Mouse (Mus musculus) megakaryocyte, embryonic 14.5 days (primary cell): ENCODE results near the gene Arhgap44. TPM values are rescaled to one million over a fixed set of nuclear protein-coding genes. Genes with fewer than 3 reads are reported as not detected.

Source experiments
- H3K27me3 ChIP-seq: replicated peaks from 2 replicates; pipeline ENCODE3; 2012; ENCODE audit warnings: inconsistent platforms
- H3K36me3 ChIP-seq: replicated peaks from 2 replicates; pipeline ENCODE3; 2012; ENCODE audit warnings: low read length, inconsistent platforms, mixed read lengths
- H3K4me1 ChIP-seq: 2 replicates; pipeline ENCODE4 v1.6.1; 2012; ENCODE audit warnings: inconsistent platforms
- H3K4me3 ChIP-seq: replicated peaks from 2 replicates; pipeline ENCODE3; 2012; ENCODE audit warnings: moderate library complexity, mild to moderate bottlenecking, inconsistent platforms
- H3K9me3 ChIP-seq: 2 replicates; pipeline ENCODE4 v1.6.1; 2012; ENCODE audit warnings: inconsistent platforms
- FLI1 ChIP-seq: IDR thresholded peaks from 2 replicates; pipeline ENCODE4 v1.6.1; 2012; ENCODE audit warnings: low read length, inconsistent platforms, mixed read lengths
- GATA1 ChIP-seq: IDR thresholded peaks from 3 replicates; pipeline ENCODE4 v1.6.1; 2012; ENCODE audit warnings: mixed read lengths, low read length, inconsistent platforms, borderline replicate concordance
- polyA plus RNA-seq: library from polyadenylated mRNA; stranded (reverse); fragments of >175 nt; gene quantifications from 2 replicates; pipeline ENCODE4 v1.2.3, GENCODE M21; 2012; ENCODE audit warnings: low replicate concordance; ENCODE audit not compliant: insufficient read depth

Arhgap44 gene
- polyA plus RNA-seq, 1 experiment = 0.03 TPM

DNA sequence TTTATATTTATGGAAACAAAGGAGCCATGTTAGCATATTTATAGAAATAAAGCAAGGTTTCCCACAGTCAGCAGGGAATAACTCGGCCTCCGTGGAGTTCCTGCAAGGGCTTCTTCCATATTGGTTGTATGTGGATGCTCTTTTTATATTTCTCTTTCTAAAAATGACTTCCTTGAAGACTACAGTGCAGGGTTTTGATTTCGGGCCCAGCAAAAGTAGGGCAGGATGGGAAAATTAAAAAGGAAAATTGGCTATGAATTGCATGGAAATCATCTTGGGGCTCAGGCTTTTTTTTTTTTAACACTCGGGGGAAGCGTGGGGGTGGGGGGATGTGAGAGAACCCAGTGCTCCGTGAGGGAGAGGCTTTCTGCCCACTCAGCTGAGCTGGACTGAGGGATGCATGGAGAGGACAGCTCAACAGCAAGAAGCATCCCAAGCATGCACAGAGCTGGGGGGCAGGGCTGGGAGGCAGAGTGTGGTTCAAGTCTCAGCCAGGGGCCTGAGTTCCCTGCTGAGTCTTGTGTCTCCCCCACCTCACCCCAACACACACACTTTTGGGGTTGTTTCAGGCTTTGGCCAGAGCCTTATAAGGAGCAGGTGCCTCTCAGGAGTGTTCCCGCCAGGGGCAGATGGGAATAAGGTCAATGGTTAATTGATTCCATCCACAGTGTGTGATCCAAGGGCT is 104.4 kb downstream of the Arhgap44 start:
- Histone ChIP-seq H3K4me3 (no peak overlapping the region), H3K4me1 (peaks cover 21% of the 10 kb centered on the region), H3K36me3 (no peaks in the 10 kb centered on the region), H3K27me3 (peaks cover 16% of the 10 kb centered on the region), H3K9me3 (no peaks in the 10 kb centered on the region)
- TF ChIP-seq FLI1 = no peak
- no peak for TF ChIP-seq GATA1

DNA sequence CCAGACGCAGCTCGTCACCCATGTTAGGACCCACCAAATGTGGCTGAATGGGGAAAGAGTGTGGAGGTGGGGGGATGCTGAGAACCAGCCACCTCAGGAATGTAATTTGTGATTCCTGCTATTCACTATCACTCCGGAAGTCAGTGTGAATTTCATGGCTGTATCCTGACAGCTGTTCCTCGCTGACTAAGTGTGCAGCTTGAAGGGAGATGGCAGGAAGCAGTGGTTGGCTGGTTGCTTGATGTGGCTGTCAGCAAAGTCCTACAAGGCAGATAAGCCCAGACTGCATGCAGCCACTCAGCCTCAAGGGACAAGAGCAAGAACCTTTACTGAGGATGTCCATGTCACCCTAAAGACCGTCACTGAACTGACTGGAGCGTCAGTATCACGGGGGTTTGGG is 107.2 kb downstream of the Arhgap44 start:
- peak overlapping the region; percentile 59 for H3K4me3 ChIP-seq
- H3K36me3 ChIP-seq = no peaks in the 10 kb centered on the region
- no peaks in the 10 kb centered on the region for H3K9me3 ChIP-seq
- TF ChIP-seq FLI1 (no peak), GATA1 (no peak)
- H3K4me1 ChIP-seq = peaks cover 23% of the 10 kb centered on the region
- H3K27me3 ChIP-seq = peaks cover 23% of the 10 kb centered on the region

DNA sequence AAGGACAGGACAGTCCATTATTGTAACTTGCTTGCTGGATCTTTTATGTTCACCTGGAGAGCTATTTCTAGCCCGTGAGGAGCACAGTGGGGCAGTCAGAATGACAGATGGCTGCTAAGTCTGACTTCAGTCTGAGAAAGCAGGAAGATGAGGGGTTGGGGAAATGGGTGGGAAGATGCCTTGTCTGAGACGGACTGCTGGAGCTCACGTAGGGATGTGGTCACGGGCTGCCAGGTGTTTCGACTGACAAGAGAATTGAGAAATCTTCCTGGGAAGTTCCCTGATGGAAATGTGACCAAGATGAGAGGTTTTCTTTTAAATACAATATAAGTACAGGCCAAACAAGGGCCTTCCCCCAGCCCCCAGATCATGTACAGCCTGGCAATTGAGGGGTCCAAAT is 108.5 kb downstream of the Arhgap44 start:
- peaks cover 23% of the 10 kb centered on the region for H3K4me1 ChIP-seq
- peaks cover under 1% of the 10 kb centered on the region; the same call in 1 of the 2 replicates for H3K9me3 ChIP-seq
- no peak for TF ChIP-seq FLI1
- no peak for TF ChIP-seq GATA1
- peaks cover 21% of the 10 kb centered on the region for H3K27me3 ChIP-seq
- no peak overlapping the region for H3K4me3 ChIP-seq
- no peaks in the 10 kb centered on the region for H3K36me3 ChIP-seq

DNA sequence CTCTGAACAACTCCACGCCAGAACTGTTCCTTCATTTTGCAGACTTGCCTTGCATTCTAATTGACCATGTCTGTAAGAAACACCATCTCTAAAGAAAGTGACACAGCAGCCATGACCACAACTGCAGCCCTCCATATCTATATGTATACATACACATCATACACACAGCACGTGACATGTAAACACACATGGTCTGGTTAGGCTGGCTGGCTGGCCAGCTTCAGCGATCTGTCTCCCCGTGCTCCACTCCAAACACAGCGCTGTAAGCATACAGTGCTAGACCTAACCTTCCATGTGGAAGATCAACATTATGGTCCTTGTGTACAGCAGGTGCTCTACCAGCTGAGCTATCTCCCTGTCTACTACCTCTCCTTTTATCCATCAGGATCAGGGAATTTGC is 111.9 kb downstream of the Arhgap44 start:
- H3K36me3 ChIP-seq = no peaks in the 10 kb centered on the region
- H3K4me3 ChIP-seq = no peak overlapping the region
- no peak for TF ChIP-seq GATA1
- TF ChIP-seq FLI1 = no peak
- H3K4me1 ChIP-seq = peaks cover 14% of the 10 kb centered on the region
- peaks cover 7% of the 10 kb centered on the region; the same call in 1 of the 2 replicates for H3K9me3 ChIP-seq
- H3K27me3 ChIP-seq = peaks cover 16% of the 10 kb centered on the region

DNA sequence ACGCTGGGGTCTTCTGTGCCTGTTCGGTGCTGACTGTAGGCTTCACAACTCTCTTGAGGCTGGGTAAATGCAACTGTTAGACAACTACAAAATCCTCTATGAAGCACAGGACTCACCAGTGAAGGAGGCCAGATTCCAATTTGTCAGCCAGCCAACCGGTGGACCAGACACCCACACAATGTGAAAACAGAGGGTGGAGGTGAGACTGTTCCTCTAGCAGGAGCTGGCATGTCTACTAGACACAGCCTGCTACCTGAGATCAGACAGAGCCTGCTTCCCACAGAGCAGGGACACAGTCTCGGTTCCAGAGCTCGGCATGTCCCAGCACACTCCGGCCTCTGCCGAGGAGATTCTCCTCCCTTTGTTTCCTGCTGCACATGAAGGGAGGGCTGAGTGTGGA is 113.7 kb downstream of the Arhgap44 start:
- no peak for TF ChIP-seq FLI1
- no peak for TF ChIP-seq GATA1
- peaks cover 6% of the 10 kb centered on the region; the same call in 1 of the 2 replicates for H3K4me1 ChIP-seq

DNA sequence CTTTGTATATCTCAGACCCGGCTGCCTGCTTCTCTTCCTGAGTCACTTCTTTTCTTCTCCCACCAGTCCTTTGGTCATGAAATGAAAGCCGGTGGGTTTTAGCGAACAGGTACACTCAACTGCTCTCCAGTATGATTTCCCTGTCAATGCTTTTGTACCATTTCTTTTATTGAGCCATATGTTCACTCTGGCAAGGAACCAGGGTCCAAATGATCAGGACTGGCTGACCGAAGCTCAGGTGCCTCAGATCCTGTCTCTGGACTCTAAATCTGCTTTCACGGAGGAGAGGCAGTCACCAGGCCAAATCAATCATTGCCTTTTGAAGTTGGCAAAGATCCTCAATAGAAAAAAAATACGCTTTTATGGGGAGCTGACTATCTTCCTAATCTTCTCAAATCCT is 122.2 kb downstream of the Arhgap44 start:
- no peak for TF ChIP-seq FLI1
- no peak for TF ChIP-seq GATA1
- no peaks in the 10 kb centered on the region for H3K9me3 ChIP-seq
- H3K4me1 ChIP-seq = no peaks in the 10 kb centered on the region
- peaks cover 4% of the 10 kb centered on the region for H3K27me3 ChIP-seq
- H3K36me3 ChIP-seq = no peaks in the 10 kb centered on the region
- no peak overlapping the region for H3K4me3 ChIP-seq

More for the DNA sequence above, 113.7 kb downstream of the Arhgap44 start:
- Histone ChIP-seq H3K9me3 (peaks cover 7% of the 10 kb centered on the region; the same call in 1 of the 2 replicates), H3K4me3 (no peak overlapping the region), H3K36me3 (no peaks in the 10 kb centered on the region), H3K27me3 (peaks cover 11% of the 10 kb centered on the region)

DNA sequence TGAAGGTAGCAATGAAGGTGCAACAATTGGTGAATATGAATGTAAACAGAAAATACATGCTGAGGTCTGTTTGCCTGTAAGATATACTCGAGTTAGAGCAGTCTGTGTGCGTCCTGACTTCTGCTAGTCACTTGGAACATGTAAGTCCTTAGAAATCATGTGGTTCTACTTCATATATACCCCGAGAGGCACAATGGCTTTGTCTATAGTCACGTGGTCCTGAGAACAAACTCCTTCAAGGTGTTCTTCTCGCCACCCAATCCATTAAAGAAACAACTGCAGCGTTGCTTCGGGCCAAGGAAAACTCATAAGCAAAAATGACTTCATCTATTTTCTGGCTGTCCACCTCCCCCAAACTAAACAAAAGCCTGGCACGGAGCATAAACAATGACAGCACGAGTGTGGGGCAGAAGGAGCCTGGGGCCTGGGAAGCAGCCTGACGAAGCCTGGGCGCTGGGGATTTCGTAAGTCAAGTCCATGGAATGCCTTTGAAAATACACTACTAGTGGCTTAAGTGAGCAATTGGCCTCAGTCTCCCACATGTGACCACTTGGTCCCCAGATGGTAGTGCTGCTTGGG is 123.2 kb downstream of the Arhgap44 start:
- Histone ChIP-seq H3K9me3 (no peaks in the 10 kb centered on the region), H3K4me1 (no peaks in the 10 kb centered on the region), H3K27me3 (peaks cover 4% of the 10 kb centered on the region), H3K36me3 (no peaks in the 10 kb centered on the region), H3K4me3 (no peak overlapping the region)
- TF ChIP-seq GATA1 = no peak
- TF ChIP-seq FLI1 = no peak

DNA sequence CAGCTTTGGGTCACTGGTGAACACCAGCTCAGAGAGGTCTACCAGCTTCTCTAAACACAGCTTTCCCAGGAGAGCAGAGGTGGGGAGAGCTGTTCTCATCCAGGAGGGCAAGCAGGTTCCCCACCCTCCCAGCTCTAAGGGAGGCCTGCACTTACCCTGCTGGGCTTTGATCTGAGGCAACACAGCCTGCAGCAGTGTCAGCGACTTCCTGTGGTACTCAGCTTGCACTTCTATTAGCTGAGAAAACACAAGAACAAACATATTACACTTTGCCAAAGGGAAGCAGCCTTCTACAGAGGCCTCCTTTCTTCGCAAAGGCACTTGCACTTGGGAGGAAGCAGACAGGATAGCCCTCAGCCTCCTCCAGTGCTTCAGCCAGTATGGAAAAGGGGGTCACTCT is 123.8 kb downstream of the Arhgap44 start:
- H3K4me3 ChIP-seq = no peak overlapping the region
- peaks cover 4% of the 10 kb centered on the region for H3K27me3 ChIP-seq
- no peak for TF ChIP-seq GATA1
- 0 out of 2 replicates have a peak, but pooled peaks have one; percentile 25 for TF ChIP-seq FLI1
- H3K36me3 ChIP-seq = no peaks in the 10 kb centered on the region
- 0 out of 2 replicates have a peak, but pooled peaks cover 3% of the 10 kb centered on the region for H3K9me3 ChIP-seq
- no peaks in the 10 kb centered on the region for H3K4me1 ChIP-seq

DNA sequence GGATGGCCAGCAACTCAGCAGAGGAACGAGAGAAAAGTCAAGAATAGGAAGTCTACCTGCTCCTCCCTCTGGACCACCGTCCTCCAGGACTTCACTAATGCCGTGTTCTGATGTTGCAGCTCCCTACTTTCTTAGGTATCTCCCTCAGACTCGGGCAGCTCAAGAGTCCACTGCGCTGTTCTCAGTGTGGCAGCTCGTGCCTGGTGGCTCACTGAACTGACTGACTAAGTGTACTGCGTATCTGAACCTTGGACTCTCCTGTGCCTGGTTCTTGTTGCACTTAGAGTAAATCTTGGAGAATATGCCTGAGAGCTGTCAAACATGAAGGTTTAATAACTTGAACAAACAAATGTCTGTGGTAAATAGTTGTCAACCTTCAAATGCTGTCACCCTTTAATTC is 130.5 kb downstream of the Arhgap44 start:
- H3K9me3 ChIP-seq = 0 out of 2 replicates have a peak, but pooled peaks cover 3% of the 10 kb centered on the region
- H3K4me1 ChIP-seq = no peaks in the 10 kb centered on the region
- no peak overlapping the region for H3K4me3 ChIP-seq
- peaks cover 3% of the 10 kb centered on the region for H3K27me3 ChIP-seq
- TF ChIP-seq GATA1 = no peak
- no peak for TF ChIP-seq FLI1
- no peaks in the 10 kb centered on the region for H3K36me3 ChIP-seq

DNA sequence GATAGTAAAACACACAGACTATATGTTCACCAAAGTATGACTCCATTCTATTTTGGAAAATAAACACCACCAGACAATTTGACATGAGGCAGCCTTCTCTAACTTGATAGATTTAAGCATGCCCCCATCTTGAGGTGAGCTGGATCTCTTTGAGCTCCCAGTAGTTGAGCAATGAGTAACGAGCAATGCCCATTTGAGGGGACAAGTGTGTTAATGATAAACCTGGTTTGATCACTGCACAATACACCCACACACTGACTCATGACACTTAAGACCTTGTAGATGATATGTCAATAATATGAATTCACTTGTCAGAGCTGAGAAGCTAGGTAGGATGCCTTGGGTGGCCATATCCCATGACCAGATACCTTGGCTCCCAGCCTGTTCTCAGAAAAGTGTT is 132.6 kb downstream of the Arhgap44 start:
- peaks cover 3% of the 10 kb centered on the region for H3K27me3 ChIP-seq
- H3K4me3 ChIP-seq = no peak overlapping the region
- H3K4me1 ChIP-seq = no peaks in the 10 kb centered on the region
- TF ChIP-seq GATA1 (no peak), FLI1 (no peak)
- H3K36me3 ChIP-seq = no peaks in the 10 kb centered on the region
- H3K9me3 ChIP-seq = 0 out of 2 replicates have a peak, but pooled peaks cover 3% of the 10 kb centered on the region
